Comparison of ENCODE assay signal across 21 mouse cellular contexts in the genomic region with DNA sequence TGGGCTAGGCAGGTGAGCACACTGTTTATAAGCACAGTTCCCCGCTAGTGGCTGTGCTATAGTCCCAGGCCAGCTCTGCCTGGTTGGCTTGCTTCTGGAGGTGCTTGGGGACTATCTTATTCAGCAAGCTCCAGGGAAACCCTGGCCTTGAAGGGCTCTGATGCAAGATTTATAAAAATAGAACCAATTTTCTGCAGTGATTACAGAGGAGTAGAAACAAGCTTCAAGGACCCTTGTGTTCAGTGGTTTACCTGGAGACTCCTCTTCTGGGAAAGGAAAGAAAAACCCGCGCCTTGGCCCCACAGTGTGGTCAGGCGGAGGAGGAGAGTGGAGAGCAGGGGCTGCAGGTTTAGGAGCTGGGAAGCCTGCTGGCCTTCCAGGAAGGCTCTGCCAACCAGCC.
A peak's percentile ranks its signal among the peaks of the same experiment; 100 is the strongest.
DNase-seq lines count a peak whose midpoint lies in the region; ATAC-seq lines count a peak whose summit lies in the region.
"Had no signal": no experiment of that assay in that cellular context is flagged by ENCODE, and none has a peak within 500 bp of the region (broad histone marks: within the 10 kb centered on the region; RNA-seq: fewer than 3 reads in every experiment).

No protein-coding gene starts in this region.

- H3K36me3 ChIP-seq in lung, embryonic 15.5 days, result no peaks in the 10 kb centered on the region
- H3K36me3 ChIP-seq: embryonic facial prominence, embryonic 15.5 days; forebrain, embryonic 10.5 days; heart, embryonic 12.5 days; hindbrain, embryonic 10.5 days had no signal

- H3K4me3 ChIP-seq in lung, embryonic 15.5 days, result no peak overlapping the region
- H3K4me3 ChIP-seq: embryonic facial prominence, embryonic 15.5 days; erythroblast, embryonic 14.5 days; forebrain, embryonic 10.5 days; gastrocnemius, adult 2 months; heart, embryonic 12.5 days; hindbrain, embryonic 10.5 days had no signal

- H3K9ac ChIP-seq in lung, embryonic 15.5 days, result no peak overlapping the region
- H3K9ac ChIP-seq: embryonic facial prominence, embryonic 15.5 days; heart, embryonic 12.5 days; hindbrain, embryonic 14.5 days had no signal

- ATAC-seq in lung, embryonic 15.5 days (ENCODE audit: borderline replicate concordance, extremely low read depth, low FRiP score, low TSS enrichment), result no peak
- ATAC-seq: activated CD4-positive, CD25-positive, alpha-beta regulatory T cell, adult 4 months; forebrain, embryonic 14.5 days; Patski had no signal

- H3K4me1 ChIP-seq in lung, embryonic 15.5 days, result peaks cover 14% of the 10 kb centered on the region
- H3K4me1 ChIP-seq: embryonic facial prominence, embryonic 15.5 days had no signal

- no peaks in the 10 kb centered on the region for H3K27me3 ChIP-seq in lung, embryonic 15.5 days
- H3K27me3 ChIP-seq: embryonic facial prominence, embryonic 15.5 days; heart, embryonic 12.5 days; Patski had no signal

- peak; percentile 37 for DNase-seq in adrenal gland, postnatal 10 days
- DNase-seq in adrenal gland, adult 18-20 months (ENCODE audit: low spot score in 2 of 2), result no peak
- no peak for DNase-seq in lung, postnatal 14 days
- peak; percentile 27 for DNase-seq in testis, postnatal 14 days (ENCODE audit: low spot score)
- DNase-seq in testis, postnatal 10 days (ENCODE audit: low spot score), result no peak
- DNase-seq in spleen, postnatal 14 days (ENCODE audit: low spot score in 2 of 2), result no peak
- DNase-seq: cerebellum, adult 18-20 months; cerebellum, adult 9-11 months; cerebellum, postnatal 36 days; gastrocnemius, adult 2 months; gastrocnemius, postnatal 25 days had no signal

- peak overlapping the region; percentile 3; the same call in 1 of the 2 replicates for H3K27ac ChIP-seq in lung, embryonic 15.5 days
- H3K27ac ChIP-seq: embryonic facial prominence, embryonic 15.5 days; forebrain, embryonic 10.5 days; gastrocnemius, adult 2 months; hindbrain, embryonic 10.5 days; hindbrain, embryonic 14.5 days had no signal

- H3K9me3 ChIP-seq in lung, embryonic 15.5 days, result no peaks in the 10 kb centered on the region
- H3K9me3 ChIP-seq: embryonic facial prominence, embryonic 15.5 days; forebrain, embryonic 10.5 days; hindbrain, embryonic 10.5 days had no signal

- WGBS in lung, embryonic 15.5 days, result 60% methylated on average over 4 of the region's 4 CpGs

- no peak overlapping the region for H3K4me2 ChIP-seq in lung, embryonic 15.5 days
- H3K4me2 ChIP-seq: embryonic facial prominence, embryonic 15.5 days; heart, embryonic 12.5 days; hindbrain, embryonic 14.5 days had no signal

Comparison
In these comparisons a context has a peak if more than half of its experiments do, and no peak if none do; other contexts are left out.
1. DNase-seq: peak in adrenal gland, postnatal 10 days (single experiment) and testis, postnatal 14 days (single experiment); none in adrenal gland, adult 18-20 months (0 of 2), lung, postnatal 14 days (single experiment), testis, postnatal 10 days (single experiment) and spleen, postnatal 14 days (0 of 2).